Mouse (Mus musculus) Patski (cell line): ENCODE results near the gene Gbp9. TPM values are rescaled to one million over a fixed set of nuclear protein-coding genes. Genes with fewer than 3 reads are reported as not detected.
"Not testable (repeated sequence)": the region's sequence is repeated elsewhere in the genome, so short reads cannot be mapped to it uniquely, and the experiment has no call there.

Experiments used
- ATAC-seq: fragments of 100-300 bp; one replicate; pipeline ENCODE4 v1.8.0; 2021
- CTCF ChIA-PET: fragments of 350-600 bp; sonication (Branson Sonifier 250); formaldehyde crosslinking; loops from one replicate; lab custom pipeline; 2022; ENCODE audit warnings: inconsistent platforms; lab: Charles Lee
- POLR2A ChIA-PET: fragments of 350-600 bp; sonication (Branson Sonifier 250); formaldehyde crosslinking; loops from one replicate; lab custom pipeline; 2022; ENCODE audit warnings: antibody characterized with exemption, inconsistent platforms; lab: Charles Lee
- DNase-seq: peaks from one replicate; pipeline ENCODE4 v3.0.0-alpha.2; 2011; ENCODE audit warnings: low read depth, low spot score
- H3K27me3 ChIP-seq: fragments of 371-371 bp; one replicate; pipeline ENCODE4 v1.5.1; 2021
- CTCF ChIP-seq: fragments of 100-300 bp; IDR thresholded peaks from one replicate; pipeline ENCODE4 v1.5.1; 2021
- in situ Hi-C: fragments of 300-500 bp; cut with MboI; formaldehyde crosslinking; loops from 3 replicates; pipeline ENCODE4 v1.11.1; 2018; ENCODE audit warnings: low pct_unique_long_range_greater_than_20kb, mixed read lengths
- polyA plus RNA-seq: library from polyadenylated mRNA; unstranded; gene quantifications from one replicate; pipeline ENCODE4 v1.2.3, GENCODE M21; 2021

Gene Gbp9
- polyA plus RNA-seq, 1 experiment from 2014 or later: 2.6 TPM

- no peak for DNase-seq
- ChIA-PET CTCF (no interaction called here), POLR2A (no interaction called here)
- H3K27me3 ChIP-seq: no peaks in the 10 kb centered on the region
- TF ChIP-seq CTCF: no peak
- in situ Hi-C loops: no loop called here
- no peak for ATAC-seq
These were observed 23.6 kb downstream of the Gbp9 start for GRCm38 (mm10) chr5:105115740-105116139.

GRCm38 (mm10) chr5:105114696-105115095 is 24.6 kb downstream of the Gbp9 start:
- no peak for ATAC-seq
- ChIA-PET CTCF (no interaction called here), POLR2A (no interaction called here)

GRCm38 (mm10) chr5:105113656-105114055 is 25.7 kb downstream of the Gbp9 start:
- ChIA-PET CTCF (no interaction called here), POLR2A (no interaction called here)
- no peaks in the 10 kb centered on the region for H3K27me3 ChIP-seq
- no peak for TF ChIP-seq CTCF
- no peak for ATAC-seq
- in situ Hi-C loops: no loop called here
- no peak for DNase-seq

More at GRCm38 (mm10) chr5:105114696-105115095, 24.6 kb downstream of the Gbp9 start:
- in situ Hi-C loops: no loop called here
- no peak for DNase-seq
- TF ChIP-seq CTCF: no peak
- no peaks in the 10 kb centered on the region for H3K27me3 ChIP-seq

- DNase-seq, ATAC-seq, CTCF ChIA-PET, H3K27me3 ChIP-seq, in situ Hi-C loops: not testable (repeated sequence)
- POLR2A ChIA-PET: interaction anchor here (0.6 kb wide), 1 partner anchor 577 kb away, joined by 3 read pairs; no protein-coding TSS in a partner anchor
These were observed 29.0 kb downstream of the Gbp9 start for GRCm38 (mm10) chr5:105110271-105110852.

GRCm38 (mm10) chr5:105109775-105110174 is 29.6 kb downstream of the Gbp9 start:
- POLR2A ChIA-PET: interaction anchor here (0.6 kb wide), 1 partner anchor 577 kb away, joined by 3 read pairs; no protein-coding TSS in a partner anchor
- H3K27me3 ChIP-seq, CTCF ChIA-PET, in situ Hi-C loops, ATAC-seq, DNase-seq: not testable (repeated sequence)

- in situ Hi-C loops, H3K27me3 ChIP-seq, POLR2A ChIA-PET, DNase-seq, CTCF ChIA-PET, ATAC-seq: not testable (repeated sequence)
These were observed 33.6 kb downstream of the Gbp9 start for GRCm38 (mm10) chr5:105105689-105106088.

GRCm38 (mm10) chr5:105081900-105082299 is 57.4 kb downstream of the Gbp9 start:
- DNase-seq (no peak), ATAC-seq (no peak)
- no peak for TF ChIP-seq CTCF
- POLR2A ChIA-PET: no interaction called here
- CTCF ChIA-PET: interaction anchor here (1.5 kb wide), 1 partner anchor 15 kb away, joined by 3 read pairs; no protein-coding TSS in a partner anchor
- H3K27me3 ChIP-seq: no peaks in the 10 kb centered on the region
- in situ Hi-C loops: loop anchor here (5.0 kb wide), 1 partner anchor 75 kb away; no protein-coding TSS in a partner anchor

GRCm38 (mm10) chr5:105068356-105068755 is 71.0 kb downstream of the Gbp9 start:
- in situ Hi-C loops, DNase-seq, ATAC-seq, CTCF ChIA-PET, H3K27me3 ChIP-seq, POLR2A ChIA-PET: not testable (repeated sequence)

GRCm38 (mm10) chr5:105064443-105064842 is 74.9 kb downstream of the Gbp9 start:
- H3K27me3 ChIP-seq, CTCF ChIA-PET, DNase-seq, ATAC-seq, in situ Hi-C loops: not testable (repeated sequence)
- POLR2A ChIA-PET: interaction anchor here (0.7 kb wide), 1 partner anchor 228 kb away, joined by 3 read pairs; no protein-coding TSS in a partner anchor

- no peak for TF ChIP-seq CTCF
- DNase-seq (no peak), ATAC-seq (no peak)
- POLR2A ChIA-PET: no interaction called here
- in situ Hi-C loops: no loop called here
- CTCF ChIA-PET: no interaction called here
- no peaks in the 10 kb centered on the region for H3K27me3 ChIP-seq
These were observed 76.0 kb downstream of the Gbp9 start for GRCm38 (mm10) chr5:105063321-105063720.

- H3K27me3 ChIP-seq, ATAC-seq, POLR2A ChIA-PET, in situ Hi-C loops, DNase-seq, CTCF ChIA-PET: not testable (repeated sequence)
These were observed 76.9 kb downstream of the Gbp9 start for GRCm38 (mm10) chr5:105062403-105062802.
